Mouse (Mus musculus) olfactory bulb, adult 2 months (tissue): ENCODE measurements at regions not wholly inside any gene's neighbourhood (a gene's known extent, or its start where the extent isn't known, plus 50 kb on each side); places are given as distances from the start of the nearest gene placed in this dataset.

Experiments used
- CTCF ChIP-seq: fragments of 200-500 bp; IDR thresholded peaks from 2 replicates; pipeline ENCODE4 v1.5.1; 2012; ENCODE audit warnings: low read depth, mild to moderate bottlenecking, low read length, moderate library complexity; ENCODE audit not compliant: insufficient read depth
- POLR2A ChIP-seq: fragments of 200-500 bp; IDR thresholded peaks from 2 replicates; pipeline ENCODE4 v1.6.1; 2012; ENCODE audit warnings: mild to moderate bottlenecking, low read depth, low read length, moderate library complexity; ENCODE audit not compliant: insufficient read depth

GRCm38 (mm10) chr12:77789427-77789826, 404.6 kb upstream of the Gm6657 start:
- no peak for TF ChIP-seq CTCF
- TF ChIP-seq POLR2A, result no peak
